Mouse (Mus musculus) cerebellum, adult 2 months (tissue): ENCODE measurements around the gene Plekhh2.

ENCODE experiments used
- CTCF ChIP-seq: fragments of 200-500 bp; IDR thresholded peaks from 2 replicates; pipeline ENCODE4 v1.5.1; 2011; ENCODE audit warnings: low read depth, mild to moderate bottlenecking, control low read depth, low read length, moderate library complexity, borderline replicate concordance; ENCODE audit not compliant: insufficient read depth
- POLR2A ChIP-seq: fragments of 200-500 bp; IDR thresholded peaks from 2 replicates; pipeline ENCODE4 v1.6.1; 2011; ENCODE audit warnings: low read length, control low read depth, borderline replicate concordance; ENCODE audit not compliant: insufficient read depth

- TF ChIP-seq POLR2A = no peak
- TF ChIP-seq CTCF = no peak
Measured at GRCm38 (mm10) chr17:84645894-84646293, 134.2 kb downstream of the Plekhh2 start.
